Comparison of ENCODE assay signal across 7 mouse cellular contexts in genomic region chr7:24610879-24611494, GRCm38 (mm10). TPM values are rescaled to one million over a fixed set of nuclear protein-coding genes. Genes with fewer than 3 reads are reported as not detected.
DNase-seq lines count a peak whose midpoint lies in the region; ATAC-seq and TF ChIP-seq lines count a peak whose summit lies in the region.

No protein-coding gene starts in this region.

- TF ChIP-seq POLR2A in myocyte (IDR thresholded peaks at IDR 0.05; ENCODE audit: insufficient read length, low read depth), result peak; percentile 64

- H3K27me3 ChIP-seq in intestine, embryonic 15.5 days (replicated peaks), result peaks cover 19% of the 10 kb centered on the region
- peaks cover 24% of the 10 kb centered on the region for H3K27me3 ChIP-seq in liver, embryonic 13.5 days
- H3K27me3 ChIP-seq in myocyte (ENCODE audit: control insufficient read depth, insufficient read depth, insufficient read length), result no peaks in the 10 kb centered on the region
- H3K27me3 ChIP-seq in stomach, embryonic 15.5 days (replicated peaks), result peaks cover 21% of the 10 kb centered on the region; the same call in 1 of the 2 replicates

- no peaks in the 10 kb centered on the region for H3K79me2 ChIP-seq in myocyte (ENCODE audit: control insufficient read depth, insufficient read depth)

- no peaks in the 10 kb centered on the region for H3K9me3 ChIP-seq in intestine, embryonic 15.5 days
- H3K9me3 ChIP-seq in liver, embryonic 13.5 days (replicated peaks), result no peaks in the 10 kb centered on the region
- H3K9me3 ChIP-seq in stomach, embryonic 15.5 days, result no peaks in the 10 kb centered on the region

- DNase-seq in R1 (ENCODE audit: low read depth, low spot score), result peak; percentile 80
- DNase-seq in embryo, embryonic 10 days (ENCODE audit: low spot score), result peak; percentile 84
- peak; percentile 67 to 81 for DNase-seq in gastrocnemius, postnatal 4 days (ENCODE audit: low spot score in 2 of 2)
- DNase-seq in liver, embryonic 13.5 days, result peak; percentile 91

- peak overlapping the region; percentile 1 for H3ac ChIP-seq in myocyte (ENCODE audit: control insufficient read depth, insufficient read length)

- H3K4me2 ChIP-seq in intestine, embryonic 15.5 days (replicated peaks), result peak overlapping the region; percentile 82
- H3K4me2 ChIP-seq in liver, embryonic 13.5 days, result peak overlapping the region; percentile 97
- peak overlapping the region; percentile 82 for H3K4me2 ChIP-seq in myocyte (ENCODE audit: low read depth)
- H3K4me2 ChIP-seq in stomach, embryonic 15.5 days, result peak overlapping the region; percentile 92

- peak overlapping the region; percentile 57 for H3K4me3 ChIP-seq in intestine, embryonic 15.5 days (replicated peaks)
- H3K4me3 ChIP-seq in liver, embryonic 13.5 days (replicated peaks), result peak overlapping the region; percentile 65
- peak overlapping the region; percentile 46 for H3K4me3 ChIP-seq in myocyte
- peak overlapping the region; percentile 60 for H3K4me3 ChIP-seq in stomach, embryonic 15.5 days (replicated peaks)

- peak overlapping the region; percentile 53 for H3K9ac ChIP-seq in intestine, embryonic 15.5 days
- H3K9ac ChIP-seq in liver, embryonic 13.5 days, result peak overlapping the region; percentile 70
- H3K9ac ChIP-seq in stomach, embryonic 15.5 days, result peak overlapping the region; percentile 50; the same call in 1 of the 2 replicates

- H3K4me1 ChIP-seq in intestine, embryonic 15.5 days (replicated peaks), result peaks cover 18% of the 10 kb centered on the region
- peaks cover 39% of the 10 kb centered on the region for H3K4me1 ChIP-seq in liver, embryonic 13.5 days (replicated peaks)
- H3K4me1 ChIP-seq in stomach, embryonic 15.5 days, result peaks cover 18% of the 10 kb centered on the region

- WGBS in intestine, embryonic 15.5 days, result under 1% methylated on average over 36 of the region's 36 CpGs
- WGBS in liver, embryonic 13.5 days (ENCODE audit: insufficient replicate concordance), result under 1% methylated on average over 36 of the region's 36 CpGs
- under 1% methylated on average over 36 of the region's 36 CpGs for WGBS in stomach, embryonic 15.5 days

- no peaks in the 10 kb centered on the region for H3K36me3 ChIP-seq in intestine, embryonic 15.5 days
- no peaks in the 10 kb centered on the region for H3K36me3 ChIP-seq in liver, embryonic 13.5 days
- H3K36me3 ChIP-seq in myocyte (ENCODE audit: control insufficient read depth, insufficient read depth), result no peaks in the 10 kb centered on the region
- H3K36me3 ChIP-seq in stomach, embryonic 15.5 days, result no peaks in the 10 kb centered on the region

- peak; percentile 78 for ATAC-seq in intestine, embryonic 15.5 days
- ATAC-seq in liver, embryonic 13.5 days (ENCODE audit: low read depth), result peak; percentile 84
- peak; percentile 73 for ATAC-seq in stomach, embryonic 15.5 days (ENCODE audit: insufficient read depth, low FRiP score, low read depth)

- H3K27ac ChIP-seq in intestine, embryonic 15.5 days, result peak overlapping the region; percentile 84
- H3K27ac ChIP-seq in liver, embryonic 13.5 days, result peak overlapping the region; percentile 27; the same call in 1 of the 2 replicates
- H3K27ac ChIP-seq in stomach, embryonic 15.5 days, result peak overlapping the region; percentile 90

TF ChIP-seq in myocyte, 11 proteins besides CTCF, POLR2A, EP300 and RAD21:
- TF ChIP-seq POLR2AphosphoS2 (IDR thresholded peaks at IDR 0.05; ENCODE audit: insufficient read length, low read depth) (peak; percentile 58), CEBPB (IDR thresholded peaks at IDR 0.05; ENCODE audit: insufficient read depth, poor library complexity, severe bottlenecking) (no peak), USF1 (IDR thresholded peaks at IDR 0.05; ENCODE audit: low read depth) (no peak)

RNA-seq across cellular contexts. Expression of gene Phldb3, which starts 0.4 kb away (rescaled TPM):
- total RNA-seq in gastrocnemius, postnatal 4 days (2021), result 1 to 10 TPM in 1 of 2 experiments, under 1 TPM in 1; 0.98 to 1.6 TPM
- 0.35 and 0.39 TPM in 2 replicates for polyA plus RNA-seq in intestine, embryonic 15.5 days (2015; fragmentation: Nextera tagmentation; extraction: Ambion mirVana)
- 0.08 and 0.09 TPM in 2 replicates for polyA plus RNA-seq in liver, embryonic 13.5 days (2015; fragmentation: Nextera tagmentation; extraction: Ambion mirVana)
- 11.5 TPM for polyA plus RNA-seq in myocyte (2012; fragmentation: generic; extraction: Trizol)
- 0.43 and 0.54 TPM in 2 replicates for polyA plus RNA-seq in stomach, embryonic 15.5 days (2015; fragmentation: Nextera tagmentation; extraction: Ambion mirVana)

RNA-seq across cellular contexts. Expression of gene Zfp575, which starts 23.5 kb away (rescaled TPM):
- total RNA-seq in gastrocnemius, postnatal 4 days (2021), result 1 to 10 TPM; 1.5 to 1.9 TPM
- 3.2 and 3.6 TPM in 2 replicates for polyA plus RNA-seq in intestine, embryonic 15.5 days (2015; fragmentation: Nextera tagmentation; extraction: Ambion mirVana)
- polyA plus RNA-seq in liver, embryonic 13.5 days (2015; fragmentation: Nextera tagmentation; extraction: Ambion mirVana), result 0.31 and 0.34 TPM in 2 replicates
- polyA plus RNA-seq in myocyte (2012; fragmentation: generic; extraction: Trizol), result 0.12 TPM
- 4.3 and 5.0 TPM in 2 replicates for polyA plus RNA-seq in stomach, embryonic 15.5 days (2015; fragmentation: Nextera tagmentation; extraction: Ambion mirVana)

RNA-seq across cellular contexts. Expression of gene Ethe1, which starts 23.6 kb away (rescaled TPM):
- total RNA-seq in gastrocnemius, postnatal 4 days (2021), result 1 to 10 TPM; 8.0 to 9.1 TPM
- 35.7 and 36.7 TPM in 2 replicates for polyA plus RNA-seq in intestine, embryonic 15.5 days (2015; fragmentation: Nextera tagmentation; extraction: Ambion mirVana)
- polyA plus RNA-seq in liver, embryonic 13.5 days (2015; fragmentation: Nextera tagmentation; extraction: Ambion mirVana), result 19.9 and 21.5 TPM in 2 replicates
- polyA plus RNA-seq in myocyte (2012; fragmentation: generic; extraction: Trizol), result 34.7 TPM
- polyA plus RNA-seq in stomach, embryonic 15.5 days (2015; fragmentation: Nextera tagmentation; extraction: Ambion mirVana), result 31.1 and 37.1 TPM in 2 replicates

RNA-seq across cellular contexts. Expression of gene Lypd3, which starts 25.4 kb away (rescaled TPM):
- total RNA-seq in gastrocnemius, postnatal 4 days (2021), result not detected
- 0.44 and 0.64 TPM in 2 replicates for polyA plus RNA-seq in intestine, embryonic 15.5 days (2015; fragmentation: Nextera tagmentation; extraction: Ambion mirVana)
- not detected in 2 replicates for polyA plus RNA-seq in liver, embryonic 13.5 days (2015; fragmentation: Nextera tagmentation; extraction: Ambion mirVana)
- polyA plus RNA-seq in myocyte (2012; fragmentation: generic; extraction: Trizol), result not detected
- polyA plus RNA-seq in stomach, embryonic 15.5 days (2015; fragmentation: Nextera tagmentation; extraction: Ambion mirVana), result 22.6 and 42.2 TPM in 2 replicates

Comparison
In these comparisons a context has a peak if more than half of its experiments do, and no peak if none do; other contexts are left out.
1. Peak in every context shown above with its lines: DNase-seq, ATAC-seq, H3K4me3 ChIP-seq and H3K27ac ChIP-seq.
2. H3K27ac ChIP-seq: peak in every context shown above with its lines; median percentile 90 in stomach, embryonic 15.5 days; 84 in intestine, embryonic 15.5 days; 27 in liver, embryonic 13.5 days.